Mouse (Mus musculus) ZHBTc4 (cell line): Measurements from ENCODE around the gene Slc17a5.
"Not testable (repeated sequence)": the region's sequence is repeated elsewhere in the genome, so short reads cannot be mapped to it uniquely, and the experiment has no call there.

Experiments used
- DNase-seq: peaks from one replicate; pipeline ENCODE4 v3.0.0-alpha.2; 2011; ENCODE audit warnings: low read depth, low spot score

The Slc17a5 gene

GRCm38 (mm10) chr9:78520127-78520779, 67.6 kb downstream of the Slc17a5 start:
- peak; percentile 98 for DNase-seq

GRCm38 (mm10) chr9:78517237-78517636, 70.6 kb downstream of the Slc17a5 start:
- DNase-seq, result not testable (repeated sequence)

GRCm38 (mm10) chr9:78516125-78516524, 71.7 kb downstream of the Slc17a5 start:
- no peak for DNase-seq

GRCm38 (mm10) chr9:78514681-78515080, 73.2 kb downstream of the Slc17a5 start:
- no peak for DNase-seq

- no peak for DNase-seq
Measured at GRCm38 (mm10) chr9:78513776-78514500, 73.9 kb downstream of the Slc17a5 start.

DNA sequence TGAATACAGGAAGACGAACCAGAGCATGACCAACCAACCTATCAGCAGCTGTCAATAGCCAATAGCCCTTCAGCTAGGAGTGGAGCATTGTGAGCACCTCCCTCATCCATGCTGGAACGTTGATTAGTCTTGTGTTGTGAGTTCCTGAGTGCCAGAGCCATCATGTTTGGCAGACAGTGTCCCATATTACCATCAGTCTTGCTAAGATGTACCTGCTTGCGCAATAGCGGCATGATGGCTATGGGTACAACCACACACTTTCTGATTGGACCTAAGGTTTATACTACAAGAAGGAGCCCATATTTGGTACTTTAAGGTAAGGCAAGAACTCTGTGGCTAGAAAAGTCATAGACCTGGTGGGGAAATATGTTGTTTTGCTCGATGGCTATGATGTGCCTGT, 76.1 kb downstream of the Slc17a5 start:
- DNase-seq, result no peak

- no peak for DNase-seq
Measured at GRCm38 (mm10) chr9:78508106-78508786, 79.6 kb downstream of the Slc17a5 start.

- no peak for DNase-seq
Measured at GRCm38 (mm10) chr9:78506722-78507077, 81.1 kb downstream of the Slc17a5 start.

- peak; percentile 79 for DNase-seq
Measured at GRCm38 (mm10) chr9:78506002-78506721, 81.7 kb downstream of the Slc17a5 start.

GRCm38 (mm10) chr9:78505223-78505622, 82.6 kb downstream of the Slc17a5 start:
- DNase-seq, result no peak

- peak; percentile 74 for DNase-seq
Measured at GRCm38 (mm10) chr9:78504679-78505078, 83.2 kb downstream of the Slc17a5 start.

- DNase-seq, result peak; percentile 32
Measured at GRCm38 (mm10) chr9:78504133-78504532, 83.7 kb downstream of the Slc17a5 start.

DNA sequence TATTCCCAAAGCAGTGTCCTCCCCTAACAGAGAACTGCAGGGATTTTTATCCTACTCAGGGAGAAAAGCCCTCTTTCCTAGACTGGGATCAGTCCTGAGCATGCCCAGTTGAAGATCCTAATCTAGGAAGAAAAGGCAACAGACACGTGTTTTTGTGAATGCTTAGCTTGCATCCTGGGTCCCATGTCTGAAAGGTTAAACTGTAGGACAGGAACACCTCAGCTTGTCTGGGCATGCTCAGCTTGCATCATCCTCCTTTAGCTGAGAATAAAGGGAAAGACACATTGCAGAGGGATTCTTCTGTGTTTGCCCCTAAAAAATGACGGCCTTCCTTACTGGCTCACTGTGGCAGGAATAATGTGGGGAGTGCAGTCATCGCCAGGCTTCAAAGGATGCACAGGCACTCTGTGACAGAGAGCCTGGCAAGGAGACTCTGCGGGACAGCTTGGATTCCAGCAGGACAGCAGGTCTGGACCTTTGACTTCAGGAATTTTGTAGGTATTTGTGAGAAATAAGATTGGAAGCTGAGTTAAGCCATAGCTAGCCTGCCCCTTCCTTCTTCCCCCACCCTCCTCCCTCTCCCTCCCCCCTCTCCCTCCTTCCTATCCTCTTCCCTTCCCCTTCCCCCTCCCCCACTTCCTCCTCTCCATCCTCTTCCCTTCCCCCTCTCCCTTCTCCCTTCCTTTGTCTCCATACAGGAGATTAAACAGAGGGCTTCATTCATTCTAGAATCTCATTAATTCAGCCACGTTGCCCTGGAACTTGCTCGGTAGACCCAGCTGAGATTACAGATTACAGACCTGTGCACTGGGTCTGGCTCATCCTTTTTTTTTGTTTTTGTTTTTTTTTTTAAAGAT, 84.4 kb downstream of the Slc17a5 start:
- peak; percentile 86 for DNase-seq

DNA sequence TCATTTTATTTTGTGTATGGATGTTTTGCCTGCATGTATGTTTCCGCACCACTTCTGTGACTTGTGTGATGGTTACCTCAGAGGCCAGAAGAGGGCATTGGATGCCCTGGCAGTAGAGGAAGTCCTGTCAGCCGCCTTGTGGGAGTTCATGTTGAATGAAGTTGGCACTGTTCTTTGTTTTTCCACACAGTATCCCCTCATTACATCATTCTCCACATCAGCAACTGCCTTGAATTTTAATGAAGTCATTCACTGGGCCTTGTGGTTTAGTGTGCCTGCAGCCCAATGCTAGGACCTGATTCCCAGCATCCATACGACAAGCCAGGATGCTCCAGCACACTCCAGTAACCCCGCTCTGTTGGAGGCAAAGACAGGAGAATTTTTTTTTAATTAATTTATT, 86.6 kb downstream of the Slc17a5 start:
- no peak for DNase-seq

DNA sequence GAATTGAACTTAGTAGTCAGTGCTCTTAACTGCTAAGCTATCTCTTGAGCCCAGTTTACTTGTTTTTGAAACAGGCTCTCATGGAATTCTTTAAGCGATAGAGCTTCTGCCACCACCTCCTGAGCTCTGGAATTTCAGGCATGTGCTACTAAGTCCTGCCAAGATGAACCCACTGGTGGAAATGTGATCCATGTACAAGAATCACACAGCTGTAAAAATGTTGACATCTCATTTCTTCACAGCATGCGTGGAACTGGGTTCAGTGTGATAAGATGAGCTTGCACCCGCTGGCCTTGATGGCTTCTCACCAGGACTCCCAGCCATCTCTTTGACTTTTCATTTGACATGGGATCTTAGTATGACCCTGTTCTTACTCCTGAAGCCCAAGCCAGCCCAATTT, 87.5 kb downstream of the Slc17a5 start:
- no peak for DNase-seq

- no peak for DNase-seq
Measured at GRCm38 (mm10) chr9:78493171-78493570, 94.7 kb downstream of the Slc17a5 start.

DNA sequence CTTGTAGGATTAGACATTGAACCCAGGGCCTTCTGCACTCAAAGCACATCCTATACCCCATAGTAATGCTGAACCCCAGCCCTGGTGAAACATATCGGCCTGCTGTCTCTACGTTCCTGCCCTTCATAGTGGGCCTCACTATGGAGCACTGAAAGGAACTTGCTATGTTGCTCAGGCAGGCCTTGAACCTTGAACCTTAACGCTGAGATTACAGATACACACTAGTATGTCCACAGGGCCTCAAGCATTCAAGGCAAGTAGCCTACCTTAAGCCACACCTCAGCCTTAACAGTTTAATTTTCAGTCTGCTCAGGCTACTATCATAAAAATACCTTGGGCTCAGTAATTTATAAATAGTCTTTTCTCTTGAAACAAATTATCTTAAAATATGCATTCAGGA, 95.6 kb downstream of the Slc17a5 start:
- no peak for DNase-seq

GRCm38 (mm10) chr9:78491169-78491568, 96.7 kb downstream of the Slc17a5 start:
- no peak for DNase-seq

DNA sequence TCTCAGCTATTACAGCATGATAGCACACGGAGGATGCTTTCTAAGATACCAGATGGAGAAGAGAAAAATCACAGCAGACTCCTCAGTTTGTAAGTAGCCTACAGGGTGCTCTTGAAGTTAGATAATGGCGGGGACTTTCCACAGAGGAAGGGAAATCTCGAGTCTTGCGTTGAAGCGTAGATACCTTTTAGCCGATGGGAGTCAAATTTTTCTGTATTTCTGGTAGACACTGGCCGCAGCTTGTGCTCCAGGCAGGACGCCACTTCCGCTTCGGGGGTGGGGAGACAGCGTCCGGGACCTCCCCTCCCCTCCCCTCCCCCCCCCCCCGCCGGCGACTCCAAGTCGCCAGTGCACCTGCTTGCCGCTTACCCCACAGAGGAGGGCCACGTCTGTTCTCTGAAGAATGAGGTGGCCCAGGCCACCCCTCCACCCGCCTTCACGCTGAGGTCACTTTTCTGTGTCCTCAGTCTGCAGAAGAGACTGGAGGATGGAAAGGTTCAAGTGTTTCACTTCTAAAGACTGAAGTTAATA, 98.9 kb downstream of the Slc17a5 start, which contains the start of gene Eef1a1:
Eef1a1 (minus strand) TSS at position 262 of the 531 bp plus-strand sequence.
- peak; percentile 83 for DNase-seq

GRCm38 (mm10) chr9:78488021-78488420, 99.8 kb downstream of the Slc17a5 start:
- peak; percentile 58 for DNase-seq
